Mouse (Mus musculus): ENCODE measurements at regions not wholly inside any gene's neighbourhood (a gene's known extent, or its start where the extent isn't known, plus 50 kb on each side); places are given as distances from the start of the nearest gene placed in this dataset.

DNA sequence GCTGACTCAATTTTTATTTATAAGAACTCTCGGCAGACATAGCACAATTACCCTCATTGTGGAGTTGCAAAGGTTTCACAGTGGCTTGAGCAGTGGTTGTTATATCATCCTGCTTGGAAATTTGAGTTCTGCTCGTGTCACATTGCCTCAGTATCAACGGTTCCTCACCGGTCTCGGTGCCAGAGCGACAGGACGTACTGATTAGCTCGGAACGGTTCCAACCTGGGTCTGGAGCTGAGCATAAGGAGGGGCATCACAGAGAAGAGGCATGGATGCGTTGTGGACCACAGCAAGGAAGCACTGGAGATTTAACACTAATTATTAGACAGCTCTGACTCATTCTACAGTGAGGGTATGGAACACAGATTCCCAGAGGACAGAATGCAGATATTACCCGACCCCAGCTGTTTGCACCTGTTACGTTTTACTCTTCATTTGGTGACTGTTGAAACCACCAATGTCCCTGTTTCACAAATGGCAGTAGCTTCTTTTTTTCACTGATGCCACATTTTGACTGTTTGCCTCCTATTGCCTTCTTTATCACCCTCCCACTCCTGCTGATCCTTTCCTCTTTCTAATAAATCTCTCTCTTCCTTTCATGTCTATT lies 189.8 kb downstream of the Gja1 start:
- no peak for ATAC-seq (replicated peaks; ENCODE audit: insufficient number of reproducible peaks, low FRiP score, low TSS enrichment, poor library complexity, severe bottlenecking)

DNA sequence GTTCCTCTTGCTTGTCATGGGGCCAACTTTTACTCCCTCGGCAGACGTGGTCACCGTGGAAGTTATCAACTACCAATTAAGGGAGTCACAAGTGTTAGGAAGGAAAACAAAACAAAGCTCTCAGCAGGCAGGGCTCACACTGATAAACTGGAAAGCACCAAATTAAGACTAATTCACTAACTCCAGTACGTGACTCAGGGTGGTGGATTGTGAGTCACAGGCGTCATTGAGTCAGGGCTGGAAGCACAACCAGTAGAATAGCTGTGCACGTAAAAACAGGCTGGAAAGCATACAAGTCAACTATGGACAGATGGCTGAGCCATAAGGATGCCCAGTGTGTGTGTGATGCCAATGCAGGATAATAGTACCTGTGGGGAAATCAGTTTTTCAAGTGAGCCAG lies 204.9 kb downstream of the Gja1 start:
- ATAC-seq (replicated peaks; ENCODE audit: insufficient number of reproducible peaks, low FRiP score, low TSS enrichment, poor library complexity, severe bottlenecking) = no peak

DNA sequence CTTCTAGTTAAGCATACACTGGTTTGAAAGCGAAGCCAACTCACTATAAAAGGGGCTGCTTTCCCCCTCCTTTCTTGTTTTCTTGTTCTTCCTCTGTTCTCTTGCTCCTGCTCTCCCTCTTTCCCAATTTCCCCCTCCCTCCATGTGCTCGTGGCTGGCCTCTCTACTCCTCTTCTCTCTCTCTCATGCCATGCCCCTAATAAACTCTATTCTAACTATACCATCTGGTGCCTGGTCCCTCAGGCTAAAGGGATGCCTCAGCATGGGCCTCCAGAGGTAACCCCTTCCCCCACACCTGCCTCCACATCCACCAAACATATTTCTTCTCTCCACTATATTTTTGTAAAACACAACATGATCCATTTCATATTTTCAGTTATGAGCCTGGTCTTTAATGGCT lies 210.1 kb downstream of the Gja1 start:
- no peak for ATAC-seq (replicated peaks; ENCODE audit: insufficient number of reproducible peaks, low FRiP score, low TSS enrichment, poor library complexity, severe bottlenecking)

DNA sequence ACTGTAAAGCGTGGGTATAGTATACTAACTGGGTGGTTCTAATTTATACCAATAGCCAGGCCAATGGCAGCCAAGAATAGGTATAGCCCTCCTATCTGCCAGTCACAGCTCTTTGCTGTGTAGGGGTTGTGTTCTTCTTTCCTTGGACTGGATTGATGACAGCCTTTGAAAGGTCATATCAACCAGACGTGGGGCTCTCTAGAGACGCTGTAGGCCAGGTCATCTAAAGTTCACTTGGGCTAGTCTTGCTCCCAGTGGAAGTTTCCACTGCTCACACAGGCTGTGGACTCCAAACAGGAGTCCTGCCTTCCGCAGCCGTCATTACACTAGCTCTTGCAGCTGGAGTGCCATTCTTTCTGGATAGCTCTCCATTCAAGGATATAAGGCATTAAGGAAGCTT lies 220.3 kb downstream of the Gja1 start:
- ATAC-seq (replicated peaks; ENCODE audit: insufficient number of reproducible peaks, low FRiP score, low TSS enrichment, poor library complexity, severe bottlenecking) = no peak

DNA sequence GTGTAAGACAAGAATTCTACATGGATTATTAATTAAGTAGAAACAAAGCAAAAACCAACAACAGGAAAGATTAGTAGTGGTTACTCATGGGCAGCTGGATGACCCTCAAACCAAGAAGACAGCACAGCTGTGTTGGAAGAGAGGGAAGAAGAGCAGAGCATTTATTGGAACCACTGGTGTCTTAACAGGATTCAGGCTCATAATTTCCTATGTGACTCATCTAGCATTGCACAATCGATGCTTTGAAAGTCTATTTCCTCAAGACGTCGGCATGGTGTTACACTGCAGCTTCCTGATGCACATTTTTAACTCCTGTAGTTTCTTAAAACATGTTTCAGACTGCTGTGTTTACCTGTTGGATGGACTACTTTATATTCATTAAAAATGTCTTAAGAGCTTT lies 221.1 kb downstream of the Gja1 start:
- no peak for ATAC-seq (replicated peaks; ENCODE audit: insufficient number of reproducible peaks, low FRiP score, low TSS enrichment, poor library complexity, severe bottlenecking)

DNA sequence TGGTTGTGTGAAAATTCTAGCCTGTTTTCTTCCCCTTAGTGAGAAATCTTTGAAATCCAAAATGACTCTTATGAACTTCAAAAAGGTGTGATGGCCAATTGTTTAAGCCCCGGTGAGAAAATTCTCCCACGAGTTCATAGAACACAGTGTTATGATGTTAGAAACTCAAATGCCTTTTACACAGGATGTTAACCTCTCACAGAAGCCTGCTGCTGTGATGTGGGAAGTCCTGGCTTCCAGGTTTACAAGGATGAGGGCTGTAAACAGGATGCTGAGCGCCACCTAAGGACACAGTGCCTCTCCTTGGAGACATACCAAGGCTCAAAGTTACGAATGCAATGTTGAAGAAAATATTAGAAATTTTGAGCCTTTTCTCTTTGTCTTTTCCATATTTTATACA lies 222.8 kb downstream of the Gja1 start:
- ATAC-seq (replicated peaks; ENCODE audit: insufficient number of reproducible peaks, low FRiP score, low TSS enrichment, poor library complexity, severe bottlenecking) = no peak

DNA sequence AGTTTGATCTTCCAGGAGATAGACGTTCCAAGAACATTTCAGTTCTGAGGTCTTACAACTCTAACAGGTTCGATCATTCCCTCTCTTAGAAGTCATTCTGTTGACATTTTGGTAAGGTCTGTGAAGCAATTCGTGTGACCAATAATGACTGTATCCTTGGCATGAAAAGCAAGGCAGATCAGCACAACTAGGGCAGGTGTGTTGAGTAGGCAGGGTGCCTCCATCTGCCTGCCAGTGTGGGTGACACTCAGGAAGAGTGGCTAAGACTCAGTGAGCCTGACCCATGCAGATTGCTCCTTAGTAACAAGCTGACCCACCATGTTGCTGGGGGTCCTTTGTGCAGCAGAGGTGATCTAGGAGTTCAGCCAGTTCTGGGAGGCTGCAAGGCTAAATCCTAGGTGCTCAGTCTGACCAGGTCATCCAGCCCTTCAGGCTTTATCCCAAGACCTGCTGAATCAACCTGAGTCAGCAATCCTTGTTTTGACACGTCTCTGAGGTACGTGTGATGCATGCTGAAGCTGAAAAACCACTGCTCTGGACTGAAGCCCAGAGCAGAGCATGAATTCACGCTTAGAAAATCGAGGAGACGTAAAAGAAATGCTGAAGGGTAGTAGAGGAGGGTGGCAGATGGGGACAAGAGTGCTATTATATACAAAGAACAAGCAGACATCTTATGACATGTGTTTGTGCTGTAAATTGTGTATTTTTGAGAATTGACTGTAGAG lies 234.6 kb downstream of the Gja1 start:
- no peak for ATAC-seq (replicated peaks; ENCODE audit: insufficient number of reproducible peaks, low FRiP score, low TSS enrichment, poor library complexity, severe bottlenecking)

DNA sequence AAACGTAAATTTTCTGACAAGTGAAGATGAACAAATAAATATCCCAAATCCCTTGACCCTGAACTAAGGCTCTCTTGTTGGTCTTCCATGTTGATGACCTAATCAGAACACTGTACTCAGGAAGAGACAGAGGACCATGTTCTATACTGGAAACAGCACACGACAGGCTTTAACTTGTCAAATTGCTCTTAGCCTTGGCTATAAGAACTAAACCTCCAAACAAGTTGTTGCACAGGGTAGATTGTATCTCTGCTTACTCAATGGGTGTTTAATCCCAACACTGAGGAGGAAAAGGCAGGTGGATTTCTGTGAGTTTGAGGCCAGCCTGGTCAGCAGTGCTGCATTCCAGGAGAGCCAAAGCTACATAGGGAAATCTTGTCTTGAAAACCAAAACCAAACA lies 265.5 kb downstream of the Gja1 start:
- ATAC-seq (replicated peaks; ENCODE audit: insufficient number of reproducible peaks, low FRiP score, low TSS enrichment, poor library complexity, severe bottlenecking) = no peak

DNA sequence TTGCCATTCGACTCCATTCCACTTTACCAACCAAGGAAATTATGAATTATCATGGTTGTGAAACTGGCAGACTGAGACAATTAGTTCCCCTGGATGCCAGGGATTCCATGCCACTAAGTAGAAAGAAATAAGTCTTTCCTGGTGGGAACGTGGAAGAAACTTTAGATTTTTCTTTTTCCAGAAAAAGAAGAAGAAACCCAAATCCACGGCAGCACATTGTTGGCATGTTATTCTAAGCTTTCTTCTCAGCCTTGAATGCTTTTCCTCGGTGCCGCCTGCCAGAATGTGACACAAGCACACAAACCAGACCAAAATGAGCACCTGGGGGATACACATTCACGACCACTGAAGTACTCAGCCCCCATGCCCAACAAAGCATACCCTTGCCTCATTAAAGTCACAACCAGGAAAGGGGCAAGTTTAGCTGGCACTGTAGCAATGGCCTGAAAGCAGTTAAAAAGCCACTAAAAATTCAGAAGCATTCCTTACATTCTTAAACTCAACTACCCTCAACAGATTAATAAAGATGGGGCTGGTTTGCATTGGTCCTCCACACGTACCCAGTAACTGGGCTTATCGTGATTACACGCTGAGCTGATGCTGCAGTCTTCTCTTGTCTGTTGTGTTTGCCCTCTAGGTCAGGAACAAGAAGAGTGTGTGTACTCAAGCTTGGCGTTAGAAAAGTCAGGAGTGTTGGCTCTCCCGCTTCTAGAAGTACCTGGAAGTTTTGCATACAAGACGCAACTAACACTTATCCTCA lies 266.4 kb downstream of the Gja1 start:
- ATAC-seq (replicated peaks; ENCODE audit: insufficient number of reproducible peaks, low FRiP score, low TSS enrichment, poor library complexity, severe bottlenecking) = no peak

DNA sequence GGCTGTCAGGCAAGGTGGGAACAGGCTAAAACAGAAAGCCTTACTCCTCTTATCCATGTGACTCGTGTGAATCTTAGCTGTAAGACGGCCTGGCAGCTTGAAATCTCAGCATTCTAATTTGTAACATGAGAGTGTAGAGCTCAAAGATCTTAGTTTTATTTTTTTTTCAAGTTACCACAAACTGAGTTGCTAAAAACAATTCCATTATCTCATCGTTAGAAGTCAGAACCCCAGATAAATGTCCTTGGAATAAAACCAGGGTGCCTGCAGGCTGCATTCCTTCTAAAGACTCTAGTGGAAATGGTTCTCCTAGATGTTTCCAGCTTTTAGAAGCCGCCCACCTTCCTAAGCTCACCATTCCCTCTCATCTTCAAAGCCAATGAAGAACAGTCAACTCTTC lies 283.4 kb downstream of the Gja1 start:
- no peak for ATAC-seq (replicated peaks; ENCODE audit: insufficient number of reproducible peaks, low FRiP score, low TSS enrichment, poor library complexity, severe bottlenecking)

DNA sequence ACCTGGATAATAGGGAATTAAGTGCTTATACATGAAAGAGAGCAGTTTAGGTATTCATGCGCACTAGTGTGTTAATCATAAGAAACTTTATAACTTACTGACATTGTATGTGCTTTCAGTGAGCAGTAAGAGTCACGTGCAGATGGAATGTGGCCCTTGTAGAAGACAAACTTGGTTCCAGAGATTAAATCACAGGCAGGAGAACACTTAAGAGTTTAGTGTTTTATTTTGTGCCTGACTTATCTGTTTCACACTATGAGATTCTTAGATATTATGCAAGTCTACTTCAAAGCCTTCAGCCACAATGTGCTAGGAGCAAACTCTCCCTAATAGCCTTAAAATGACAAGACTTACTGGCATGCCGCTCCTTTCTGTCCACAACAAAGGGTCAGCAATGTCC lies 296.8 kb downstream of the Gja1 start:
- ATAC-seq (replicated peaks; ENCODE audit: insufficient number of reproducible peaks, low FRiP score, low TSS enrichment, poor library complexity, severe bottlenecking) = no peak

DNA sequence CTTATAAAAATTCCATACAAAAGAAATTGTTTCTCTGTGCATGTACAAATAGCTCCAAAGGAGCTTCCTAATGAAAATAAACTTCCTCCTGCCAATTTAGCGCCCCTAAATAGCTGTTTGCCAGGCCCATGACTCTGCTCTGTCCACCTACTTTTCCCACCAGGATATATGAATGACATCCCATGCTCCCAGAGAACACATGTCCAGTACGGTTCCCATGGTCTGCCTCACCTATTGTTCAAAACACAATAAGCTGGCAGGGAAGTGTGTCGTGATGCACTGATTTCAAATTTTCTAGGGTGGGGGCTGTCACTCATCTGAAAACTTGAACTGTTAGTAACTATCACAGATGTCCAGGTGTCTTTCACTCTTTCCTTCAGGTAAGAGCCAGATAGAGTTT lies 305.8 kb downstream of the Gja1 start:
- no peak for ATAC-seq (replicated peaks; ENCODE audit: insufficient number of reproducible peaks, low FRiP score, low TSS enrichment, poor library complexity, severe bottlenecking)

DNA sequence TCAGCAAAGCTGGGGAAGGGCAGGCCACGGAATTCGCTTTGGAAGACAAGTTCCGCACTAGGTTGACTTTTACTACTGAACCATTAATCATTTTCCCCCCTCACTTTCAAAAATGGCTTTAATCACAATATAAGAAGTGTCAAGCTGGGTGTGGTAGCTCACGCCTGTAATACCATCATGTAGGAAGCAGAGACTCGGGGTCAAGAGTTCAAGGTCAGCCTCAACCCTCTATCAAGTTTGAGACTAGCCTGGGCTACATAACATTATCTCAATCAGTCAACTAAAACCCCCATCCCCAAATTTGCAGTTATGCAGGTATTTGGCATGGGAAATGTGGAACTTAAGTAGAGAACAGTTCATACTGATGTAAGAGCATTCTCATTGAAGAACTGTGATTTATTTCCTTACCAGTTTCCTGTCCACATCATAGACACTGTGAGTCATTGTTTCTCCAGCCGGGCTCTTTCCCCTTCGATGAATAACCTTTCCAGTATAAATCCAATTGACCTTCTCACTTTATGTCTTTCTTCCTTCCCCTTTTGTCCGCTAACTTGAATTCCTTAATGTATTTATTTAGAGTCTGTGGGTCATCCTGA lies 308.6 kb downstream of the Gja1 start:
- ATAC-seq (replicated peaks; ENCODE audit: insufficient number of reproducible peaks, low FRiP score, low TSS enrichment, poor library complexity, severe bottlenecking) = no peak

DNA sequence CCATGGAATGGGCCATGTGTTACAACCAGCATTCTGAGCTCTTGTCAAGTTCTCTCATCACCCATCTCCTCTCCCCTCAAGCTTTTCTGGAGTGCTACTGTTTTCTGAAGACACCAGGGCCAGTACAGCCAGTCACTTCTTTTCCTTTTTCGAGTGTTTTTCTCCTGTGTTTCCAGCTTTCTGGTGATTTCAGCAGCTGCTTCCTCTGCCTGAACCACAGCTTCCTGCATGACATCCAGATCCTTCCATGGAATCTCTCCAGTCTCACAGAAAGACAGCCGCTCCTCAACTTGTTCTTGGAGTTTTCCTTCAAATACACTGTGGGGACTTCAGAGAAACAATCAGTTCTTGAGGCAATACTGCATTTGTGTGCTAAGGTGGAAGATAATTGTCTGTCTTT lies 314.3 kb downstream of the Gja1 start:
- ATAC-seq (replicated peaks; ENCODE audit: insufficient number of reproducible peaks, low FRiP score, low TSS enrichment, poor library complexity, severe bottlenecking) = no peak

DNA sequence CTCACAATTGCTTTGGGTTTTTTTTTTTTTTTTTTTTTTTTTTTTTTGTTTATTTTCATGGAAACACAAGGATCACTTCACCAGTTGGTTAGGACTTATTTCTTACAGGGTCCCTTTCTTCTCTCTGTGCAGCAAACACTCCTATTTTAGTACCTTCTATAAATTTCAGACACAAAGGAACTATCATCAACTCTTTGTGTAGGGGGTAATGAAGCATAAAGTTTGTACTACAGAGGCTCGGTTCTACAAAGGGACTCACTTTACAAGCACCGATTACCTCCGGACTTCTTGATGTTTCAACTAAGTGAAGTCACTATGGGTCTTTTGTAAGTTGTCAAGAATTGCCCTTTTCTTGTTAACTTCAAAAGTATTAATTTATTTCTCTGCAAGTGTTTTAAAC lies 318.0 kb downstream of the Gja1 start:
- no peak for ATAC-seq (replicated peaks; ENCODE audit: insufficient number of reproducible peaks, low FRiP score, low TSS enrichment, poor library complexity, severe bottlenecking)

DNA sequence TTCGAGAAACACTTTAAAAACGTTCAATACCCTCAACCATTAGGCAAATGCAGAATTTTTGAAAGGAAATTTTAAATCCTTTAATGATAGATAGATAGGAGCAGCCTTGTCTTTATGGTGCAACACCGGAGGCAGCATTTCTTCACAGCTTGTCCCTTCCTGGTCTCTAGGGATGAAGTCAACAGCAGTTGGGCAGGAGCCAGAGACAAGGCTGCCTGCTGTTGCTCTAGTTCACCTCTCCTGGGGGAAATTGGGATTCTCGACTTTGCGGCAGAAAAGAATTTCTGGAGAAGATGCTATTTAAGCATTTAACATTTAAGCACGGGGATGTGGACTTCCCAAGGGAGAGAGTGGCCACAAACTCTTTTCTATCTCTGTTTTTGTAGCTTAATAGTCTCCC lies 323.0 kb downstream of the Gja1 start:
- no peak for ATAC-seq (replicated peaks; ENCODE audit: insufficient number of reproducible peaks, low FRiP score, low TSS enrichment, poor library complexity, severe bottlenecking)

DNA sequence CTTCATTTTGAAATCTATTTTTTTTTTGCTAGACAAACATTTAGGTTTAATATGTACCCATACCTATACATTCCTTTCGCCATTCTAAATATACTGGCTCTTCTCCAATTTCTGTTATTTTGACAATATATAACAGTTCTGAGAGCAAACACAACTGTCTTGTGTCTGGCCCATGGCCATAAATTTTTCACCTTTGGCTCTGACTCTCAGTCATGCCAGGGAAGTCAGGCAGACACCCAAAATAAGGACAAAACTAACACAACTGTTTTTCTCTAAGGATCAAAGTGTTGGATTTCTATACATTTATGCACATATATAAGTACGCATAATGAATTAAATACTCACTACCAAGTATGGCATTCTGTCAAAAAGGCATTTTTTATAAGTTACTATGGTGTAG lies 331.3 kb downstream of the Gja1 start:
- ATAC-seq (replicated peaks; ENCODE audit: insufficient number of reproducible peaks, low FRiP score, low TSS enrichment, poor library complexity, severe bottlenecking) = no peak

DNA sequence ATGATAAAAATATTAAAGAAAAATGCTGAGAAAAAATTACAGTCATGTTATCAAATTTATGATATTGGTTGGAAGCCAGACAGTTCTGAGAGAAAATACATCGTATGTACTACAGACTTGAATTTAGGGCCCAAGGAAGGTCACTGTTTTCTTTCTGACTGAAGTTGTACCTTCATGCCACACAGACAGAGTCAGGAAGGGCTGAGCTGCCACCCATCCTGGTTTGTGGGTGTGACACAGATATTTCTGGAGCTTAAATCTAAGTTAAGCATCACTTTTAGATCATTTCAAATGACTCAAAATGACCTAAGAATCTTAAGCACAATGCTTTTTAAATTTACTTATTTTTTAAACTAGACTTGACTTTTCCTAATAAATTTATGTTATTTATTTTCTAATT lies 331.8 kb downstream of the Gja1 start:
- ATAC-seq (replicated peaks; ENCODE audit: insufficient number of reproducible peaks, low FRiP score, low TSS enrichment, poor library complexity, severe bottlenecking) = no peak

DNA sequence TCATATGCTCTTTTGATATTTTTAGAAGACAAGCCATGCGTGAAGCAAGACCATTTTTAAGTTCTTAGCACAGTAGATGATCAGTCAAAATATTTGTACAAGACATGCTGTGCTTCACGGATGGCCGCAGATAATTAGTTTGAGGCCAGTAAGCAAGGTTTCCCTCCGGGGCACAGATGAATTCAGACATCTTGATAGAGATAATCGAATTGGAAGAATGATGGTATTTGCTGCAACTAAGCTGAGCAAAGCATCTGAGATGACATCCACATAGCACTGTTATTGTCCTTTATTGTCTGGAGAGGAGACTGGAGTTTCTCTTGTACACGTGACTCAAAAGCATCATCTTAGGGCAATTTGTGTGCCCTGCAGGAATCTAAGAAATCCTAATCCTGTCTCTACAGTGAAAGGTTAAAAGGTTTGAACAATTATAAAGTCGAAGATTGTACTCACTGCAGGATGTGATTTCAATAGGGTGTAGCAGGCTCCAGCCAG lies 335.5 kb downstream of the Gja1 start:
- ATAC-seq (replicated peaks; ENCODE audit: insufficient number of reproducible peaks, low FRiP score, low TSS enrichment, poor library complexity, severe bottlenecking) = no peak

DNA sequence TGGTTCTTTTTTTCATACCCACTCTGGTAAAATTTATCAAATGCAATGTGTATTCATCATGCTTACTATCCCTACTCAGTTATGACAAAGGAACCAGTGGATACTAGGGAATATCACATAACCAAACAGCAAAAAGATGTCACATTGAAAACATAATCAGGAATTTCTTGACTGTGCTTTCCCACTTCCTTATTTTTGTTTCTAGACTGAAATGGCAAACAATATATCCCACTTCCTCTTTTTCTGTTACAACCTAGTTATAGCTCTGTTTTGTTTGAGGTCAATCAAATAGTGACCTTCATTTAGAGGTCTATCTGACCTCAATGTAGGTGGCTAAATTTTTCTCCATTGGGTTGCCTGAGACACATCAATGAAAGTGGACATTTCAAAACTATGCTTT lies 359.9 kb downstream of the Gja1 start:
- ATAC-seq (replicated peaks; ENCODE audit: insufficient number of reproducible peaks, low FRiP score, low TSS enrichment, poor library complexity, severe bottlenecking) = 0 out of 2 replicates have a peak, but pooled peaks have one; percentile 35
